Mouse (Mus musculus): ENCODE measurements at regions not wholly inside any gene's neighbourhood (a gene's known extent, or its start where the extent isn't known, plus 50 kb on each side); places are given as distances from the start of the nearest gene placed in this dataset.

DNA sequence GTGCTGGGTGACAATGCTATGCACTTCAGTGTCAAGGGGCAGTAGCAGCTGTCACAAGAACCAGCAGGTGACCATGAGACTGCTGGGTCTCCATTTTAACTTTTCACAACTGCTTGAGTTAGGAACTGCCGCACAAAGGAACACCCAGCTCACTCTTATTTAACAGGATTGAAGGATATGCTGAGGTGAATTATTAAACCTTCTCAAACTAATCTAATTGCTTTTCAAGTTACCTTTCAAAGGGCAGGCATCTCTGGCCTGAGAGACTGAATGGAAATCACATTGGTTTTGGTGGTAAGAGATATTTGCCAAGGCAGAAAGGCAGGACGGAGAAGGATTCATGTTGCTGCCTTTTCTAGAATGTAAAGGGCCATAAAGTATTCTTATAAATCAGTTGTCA is 332.0 kb upstream of the Prmt6 start:
- TF ChIP-seq POLR2A (IDR thresholded peaks at IDR 0.05; ENCODE audit: insufficient read length, low read depth), result no peak
- TF ChIP-seq POLR2AphosphoS2 (IDR thresholded peaks at IDR 0.05; ENCODE audit: insufficient read length, low read depth), result no peak
- TF ChIP-seq MAX (IDR thresholded peaks at IDR 0.05; ENCODE audit: low read depth), result no peak
- TF ChIP-seq CEBPB (IDR thresholded peaks at IDR 0.05; ENCODE audit: insufficient read depth, poor library complexity, severe bottlenecking), result no peak
